Mouse (Mus musculus): ENCODE measurements around the gene Ttc4.

Ttc4 gene

DNA sequence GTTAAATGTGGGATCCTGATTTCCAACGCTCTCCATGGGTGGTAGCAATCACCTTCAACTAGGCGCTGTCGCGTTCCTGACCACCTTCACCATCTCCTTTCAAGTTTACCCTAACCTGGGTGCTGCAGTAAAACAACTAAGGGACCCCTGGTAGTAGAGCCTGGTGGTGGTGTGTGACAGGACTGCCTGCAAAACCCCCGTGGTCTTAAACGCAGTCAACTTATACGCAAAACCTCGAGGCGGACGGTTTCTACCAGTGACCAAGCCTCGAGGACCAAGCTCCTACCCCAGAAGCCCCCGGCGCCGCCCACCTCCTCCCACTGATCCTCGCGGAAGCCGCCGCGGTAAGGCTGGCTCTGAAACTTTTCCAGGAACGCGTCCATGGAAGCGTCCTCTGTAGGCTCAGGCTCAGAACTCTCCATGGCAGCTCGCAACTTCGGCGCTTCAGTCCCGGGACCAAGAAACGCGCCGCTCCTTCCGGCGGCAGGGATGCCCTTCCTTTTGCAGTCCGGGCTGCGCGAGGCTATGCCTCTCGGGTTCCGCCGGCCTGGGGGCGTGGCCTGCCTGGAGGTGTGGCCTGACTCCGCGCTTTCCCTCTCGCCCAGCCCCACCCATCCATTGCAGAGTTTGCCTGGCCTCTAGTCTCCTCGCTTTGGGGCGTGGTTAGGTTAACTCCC is at the start of gene Ttc4:
Ttc4 (minus strand) TSS at position 503 of the 677 bp plus-strand sequence.
- peak; percentile 89 for DNase-seq (ENCODE audit: low spot score)

- DNase-seq (ENCODE audit: low spot score): no peak
Measured at GRCm38 (mm10) chr4:106720631-106721030, 41.9 kb upstream of the Ttc4 start.

DNA sequence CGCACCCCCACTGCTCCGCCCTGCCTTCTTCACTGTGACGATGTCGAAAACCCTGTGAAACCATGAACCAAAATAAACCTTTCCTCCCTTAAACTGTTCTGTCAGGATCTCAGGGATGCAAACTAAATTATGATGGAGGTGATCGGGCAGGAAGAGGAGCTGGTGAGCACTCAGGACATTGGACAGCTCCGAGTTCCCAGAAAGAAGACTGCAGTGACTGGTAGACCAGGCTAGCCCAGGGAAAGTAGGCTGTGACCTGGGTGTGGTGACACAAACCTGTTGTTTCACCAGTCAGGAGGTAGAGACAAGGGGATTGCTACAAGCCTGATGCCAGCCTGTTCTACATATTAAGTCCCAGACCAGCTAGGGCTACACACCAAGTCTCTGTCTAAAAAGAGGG is 34.9 kb upstream of the Ttc4 start:
- DNase-seq (ENCODE audit: low spot score): no peak

- peak; percentile 69 for DNase-seq (ENCODE audit: low spot score)
Measured at GRCm38 (mm10) chr4:106708408-106708807, 29.7 kb upstream of the Ttc4 start.

DNA sequence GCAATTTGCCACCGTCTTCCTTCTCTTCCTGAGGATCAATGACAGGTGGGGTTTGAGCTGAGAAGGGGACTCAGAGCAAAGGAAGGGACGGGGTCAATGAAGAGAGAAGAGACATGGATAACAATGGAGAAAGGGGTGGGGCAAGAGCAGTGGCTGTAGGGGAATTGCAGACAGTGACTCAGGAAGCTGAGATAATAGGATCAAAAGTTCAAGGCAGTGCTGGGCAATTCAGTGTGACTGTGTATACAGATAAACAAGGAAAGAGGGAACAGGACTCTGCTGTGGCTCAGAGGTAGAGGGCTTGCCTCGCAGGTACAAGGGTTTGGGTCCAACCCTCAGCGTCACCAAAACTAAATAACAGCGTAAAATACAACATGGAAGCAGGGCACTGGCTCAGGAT is 29.2 kb upstream of the Ttc4 start:
- DNase-seq (ENCODE audit: low spot score): no peak

GRCm38 (mm10) chr4:106705096-106705665 is 26.4 kb upstream of the Ttc4 start:
- DNase-seq (ENCODE audit: low spot score): peak; percentile 10

DNA sequence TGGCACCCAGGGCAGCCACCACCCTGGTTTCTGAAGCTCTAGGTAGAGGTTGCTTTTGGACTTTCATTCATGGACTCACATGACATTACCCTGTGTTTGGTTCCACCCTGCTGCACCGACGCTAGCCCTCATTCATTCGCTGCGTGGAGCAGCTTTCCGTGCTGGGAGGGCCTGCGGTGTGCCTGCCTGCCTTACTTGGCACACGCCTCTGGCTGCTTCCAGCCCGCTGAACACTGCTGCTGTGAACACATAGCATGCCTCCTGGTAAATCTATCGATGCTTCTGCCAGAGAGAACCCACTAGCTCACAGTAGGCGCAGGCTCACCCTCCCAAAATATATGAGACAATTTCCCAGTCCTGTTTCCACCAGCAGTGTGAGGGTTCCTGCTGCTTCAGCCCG is 25.7 kb upstream of the Ttc4 start:
- no peak for DNase-seq (ENCODE audit: low spot score)

DNA sequence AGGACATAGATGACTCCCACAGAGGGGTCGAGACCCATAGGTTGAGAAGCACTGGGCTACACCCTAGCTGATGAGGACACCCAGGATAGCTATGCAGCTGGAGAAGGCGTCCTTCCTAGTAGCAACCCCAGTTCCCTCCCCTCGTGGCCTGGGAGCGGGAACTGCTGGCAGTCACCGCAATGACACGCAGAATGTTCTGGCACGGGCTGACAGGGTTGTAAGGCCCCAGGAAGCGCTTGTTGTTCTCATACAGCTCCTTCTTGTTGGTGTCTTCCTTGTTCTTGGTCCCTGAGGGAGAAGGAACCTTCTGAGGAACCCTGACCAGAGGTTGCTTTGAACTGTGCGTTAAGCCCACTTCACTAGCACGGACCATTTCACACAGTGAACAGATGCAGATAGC is 25.2 kb upstream of the Ttc4 start:
- no peak for DNase-seq (ENCODE audit: low spot score)

DNA sequence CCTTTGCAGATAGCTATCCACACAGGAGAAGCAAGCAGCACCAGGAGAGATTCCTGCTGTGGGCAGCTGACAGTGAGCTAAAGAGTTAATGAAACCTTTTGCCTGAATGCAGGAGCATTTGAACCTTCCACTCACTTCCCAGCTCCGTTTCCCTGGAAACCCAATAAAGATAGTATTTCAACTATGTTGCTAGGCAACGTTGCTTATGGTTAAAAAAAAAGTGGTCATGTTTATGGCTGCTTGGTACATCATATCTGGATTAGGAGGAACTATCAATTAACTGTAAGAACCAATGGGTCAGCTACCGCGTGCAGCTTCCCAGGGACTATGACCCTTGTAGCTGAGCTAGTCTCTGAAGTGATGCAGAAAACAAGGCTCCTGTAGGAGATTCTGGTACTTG is 22.1 kb upstream of the Ttc4 start:
- no peak for DNase-seq (ENCODE audit: low spot score)

GRCm38 (mm10) chr4:106699989-106700388 is 21.2 kb upstream of the Ttc4 start:
- peak; percentile 9 for DNase-seq (ENCODE audit: low spot score)

DNA sequence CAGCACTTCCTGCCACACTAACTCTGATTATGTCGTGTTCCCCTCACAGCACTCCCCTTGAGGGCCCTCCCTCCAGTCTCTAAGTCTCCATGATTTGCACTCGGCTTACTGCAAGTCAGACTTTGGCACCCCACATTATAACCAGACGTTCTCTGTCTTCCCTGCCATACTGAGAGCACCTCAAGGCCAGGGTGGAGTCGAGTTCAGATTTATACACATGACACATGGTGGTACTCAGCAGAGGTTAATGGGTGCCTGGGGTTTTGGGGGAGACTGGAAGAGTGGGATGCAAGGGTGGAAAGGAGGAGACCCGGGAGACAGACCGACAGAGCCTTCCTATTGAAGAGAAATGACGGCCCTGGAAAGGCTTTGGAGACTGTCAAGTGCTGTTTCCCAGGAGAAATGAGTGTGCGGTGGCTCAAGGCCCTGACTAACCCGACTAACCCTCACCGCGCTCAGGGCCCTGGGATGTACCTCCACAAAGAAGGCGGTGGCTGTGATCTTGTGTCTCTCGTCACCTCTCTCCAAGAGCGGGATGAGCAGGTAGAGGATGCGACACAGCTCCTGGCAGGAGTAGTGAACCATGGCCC is 15.2 kb upstream of the Ttc4 start:
- no peak for DNase-seq (ENCODE audit: low spot score)

DNA sequence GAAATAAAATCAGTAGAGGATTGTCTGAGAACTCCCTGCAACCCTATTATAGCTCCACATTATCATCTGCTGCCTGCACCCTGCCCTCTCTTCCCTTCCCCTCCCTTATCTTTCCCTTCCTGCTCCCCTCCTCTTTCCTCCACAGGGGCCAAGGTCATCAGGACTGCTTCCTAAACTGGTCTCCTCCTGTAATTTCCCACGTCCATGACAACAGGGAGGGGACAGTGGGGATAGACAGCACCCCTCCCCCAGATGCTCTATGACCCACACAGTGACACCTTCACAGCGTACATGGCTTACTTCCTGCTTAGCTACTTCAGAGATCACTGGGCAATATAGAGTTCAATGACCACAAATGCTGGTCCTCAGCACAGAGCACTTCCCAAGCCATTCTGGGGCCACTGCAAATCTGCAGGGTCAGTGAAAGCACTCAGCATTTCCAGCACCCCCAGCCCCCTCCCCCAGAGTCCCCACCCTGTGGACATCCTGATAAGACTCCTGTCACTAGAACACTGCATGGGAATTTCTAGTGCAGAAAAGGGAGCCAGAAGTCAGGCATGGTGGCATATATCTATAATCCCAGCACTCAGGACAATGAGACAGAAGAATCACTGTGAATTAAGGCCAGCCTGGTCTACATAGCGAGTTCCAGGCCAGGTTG is 10.0 kb upstream of the Ttc4 start:
- no peak for DNase-seq (ENCODE audit: low spot score)

DNA sequence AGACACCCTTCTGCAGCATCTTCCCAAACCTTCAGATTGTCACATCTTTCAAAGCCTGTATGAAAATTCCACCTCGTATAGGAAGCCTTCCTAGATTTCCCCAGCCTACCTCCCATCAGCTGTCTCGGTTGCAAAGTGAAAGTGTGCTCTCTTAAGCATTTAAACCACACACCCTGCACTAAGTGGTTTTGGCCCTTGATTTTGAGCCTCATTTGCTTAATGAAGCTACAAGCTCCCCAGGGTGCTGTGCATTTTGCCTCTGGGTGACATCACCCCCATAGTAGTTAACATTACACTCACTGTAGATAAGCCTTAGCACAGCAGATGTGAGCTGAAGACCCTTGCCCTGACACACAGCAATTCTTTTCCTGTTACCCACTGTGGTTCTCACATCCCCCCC is 2.2 kb upstream of the Ttc4 start:
- no peak for DNase-seq (ENCODE audit: low spot score)

DNA sequence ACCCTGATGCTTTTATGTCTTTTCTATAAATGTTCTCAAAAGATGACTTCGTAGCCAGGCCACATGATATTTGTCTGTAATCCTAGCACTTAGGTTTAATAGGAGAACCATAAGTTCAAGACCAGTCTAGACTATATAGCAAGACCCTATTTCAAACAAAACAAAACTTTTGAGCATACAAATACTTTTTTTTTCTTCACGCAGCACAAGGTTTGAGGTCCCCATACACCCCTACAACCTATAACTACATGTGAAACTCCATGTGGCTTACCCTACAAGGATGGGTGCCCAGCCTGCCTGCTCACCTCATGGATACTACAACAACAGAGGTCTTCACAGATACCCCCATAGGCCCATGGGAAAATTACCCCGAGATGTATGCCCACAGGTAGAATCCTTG is 408 bp upstream of the Ttc4 start:
- DNase-seq (ENCODE audit: low spot score): no peak

GRCm38 (mm10) chr4:106676749-106677148 is 2.0 kb downstream of the Ttc4 start:
- DNase-seq (ENCODE audit: low spot score): no peak

- no peak for DNase-seq (ENCODE audit: low spot score)
Measured at GRCm38 (mm10) chr4:106666546-106666945, 12.2 kb downstream of the Ttc4 start.

- DNase-seq (ENCODE audit: low spot score): no peak
Measured at GRCm38 (mm10) chr4:106665673-106666072, 13.1 kb downstream of the Ttc4 start.

DNA sequence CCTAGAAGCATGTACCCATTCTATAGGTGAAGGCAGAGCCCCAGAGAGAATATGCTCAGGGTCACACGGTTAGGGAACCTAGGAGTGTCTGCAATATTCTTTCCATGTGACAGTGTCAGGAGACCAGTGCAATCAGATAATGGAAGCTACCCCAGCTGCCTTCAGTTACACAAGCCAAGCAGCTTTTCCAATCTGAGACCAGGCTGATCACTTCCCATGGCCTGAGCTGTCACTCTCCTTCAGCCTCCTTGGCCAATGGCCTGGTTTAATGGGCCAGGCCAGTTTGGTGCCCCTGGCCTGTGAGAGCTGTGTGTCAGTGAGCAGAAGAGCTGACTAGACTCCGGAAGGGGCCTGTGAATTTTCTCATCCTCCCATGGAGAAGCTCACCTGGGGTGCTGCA is 13.5 kb downstream of the Ttc4 start:
- DNase-seq (ENCODE audit: low spot score): no peak

DNA sequence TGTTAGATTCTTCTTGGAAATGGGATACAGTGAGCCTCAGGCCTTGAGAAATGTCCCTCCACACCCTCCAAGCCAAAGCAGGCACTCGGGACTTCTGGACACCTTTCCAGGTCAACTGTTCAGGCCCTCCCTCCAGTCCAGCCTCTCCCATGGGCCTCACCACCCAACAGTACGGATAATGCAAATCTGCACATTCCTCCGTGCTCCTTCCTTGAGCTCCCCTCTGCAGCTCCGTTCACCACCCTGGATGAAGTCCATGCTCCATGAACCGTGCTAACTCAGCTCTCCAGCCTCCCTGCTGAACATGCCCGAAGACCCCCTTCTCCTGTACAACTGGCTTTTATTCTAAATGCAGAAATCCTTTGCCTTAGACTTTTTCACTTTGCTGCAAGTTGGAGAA is 14.0 kb downstream of the Ttc4 start:
- no peak for DNase-seq (ENCODE audit: low spot score)

GRCm38 (mm10) chr4:106663956-106664470 is 14.7 kb downstream of the Ttc4 start:
- no peak for DNase-seq (ENCODE audit: low spot score)

- no peak for DNase-seq (ENCODE audit: low spot score)
Measured at GRCm38 (mm10) chr4:106655681-106656080, 23.1 kb downstream of the Ttc4 start.

- DNase-seq (ENCODE audit: low spot score): no peak
Measured at GRCm38 (mm10) chr4:106653051-106653450, 25.7 kb downstream of the Ttc4 start.

GRCm38 (mm10) chr4:106652546-106652945 is 26.2 kb downstream of the Ttc4 start:
- no peak for DNase-seq (ENCODE audit: low spot score)
